Mouse (Mus musculus): Measurements from ENCODE around the gene Cops9. TPM values are rescaled to one million over a fixed set of nuclear protein-coding genes. Genes with fewer than 3 reads are reported as not detected.

The Cops9 gene
- polyA plus RNA-seq, 1 experiment from 2014 or later = 414 TPM

GRCm38 (mm10) chr1:92638736-92639135 is 3.0 kb downstream of the Cops9 start:
- no peaks in the 10 kb centered on the region for H3K9me3 ChIP-seq (ENCODE audit: control insufficient read depth, low read length)
- H3K9ac ChIP-seq (ENCODE audit: low read depth, low read length) = no peak overlapping the region
- no peak for ATAC-seq (ENCODE audit: low FRiP score, low TSS enrichment)
- WGBS = 96% methylated on average over 4 of the region's 4 CpGs
- peaks cover 36% of the 10 kb centered on the region for H3K36me3 ChIP-seq (ENCODE audit: control insufficient read depth, insufficient read depth, low read length)
- H3K4me2 ChIP-seq (replicated peaks; ENCODE audit: low read depth, low read length) = no peak overlapping the region
- no peaks in the 10 kb centered on the region for H3K27me3 ChIP-seq (ENCODE audit: control insufficient read depth, insufficient read depth, low read length)
- H3K4me1 ChIP-seq (ENCODE audit: control insufficient read depth, insufficient read depth, low read length) = peaks cover 10% of the 10 kb centered on the region; the same call in 1 of the 2 replicates
- no peak overlapping the region for H3K27ac ChIP-seq (ENCODE audit: low read depth, low read length)
- H3K4me3 ChIP-seq (ENCODE audit: low read length) = no peak overlapping the region

- Histone ChIP-seq H3K9me3 (ENCODE audit: control insufficient read depth, low read length) (no peaks in the 10 kb centered on the region), H3K27me3 (ENCODE audit: control insufficient read depth, insufficient read depth, low read length) (no peaks in the 10 kb centered on the region), H3K4me2 (replicated peaks; ENCODE audit: low read depth, low read length) (no peak overlapping the region), H3K4me3 (ENCODE audit: low read length) (no peak overlapping the region), H3K4me1 (ENCODE audit: control insufficient read depth, insufficient read depth, low read length) (peaks cover 10% of the 10 kb centered on the region; the same call in 1 of the 2 replicates), H3K27ac (ENCODE audit: low read depth, low read length) (no peak overlapping the region), H3K36me3 (ENCODE audit: control insufficient read depth, insufficient read depth, low read length) (peaks cover 36% of the 10 kb centered on the region), H3K9ac (ENCODE audit: low read depth, low read length) (no peak overlapping the region)
- WGBS = 82% methylated on average over 3 of the region's 3 CpGs
- ATAC-seq (ENCODE audit: low FRiP score, low TSS enrichment) = no peak
These were observed 3.6 kb downstream of the Cops9 start for GRCm38 (mm10) chr1:92638181-92638580.

- no peak for ATAC-seq (ENCODE audit: low FRiP score, low TSS enrichment)
- no peak overlapping the region for H3K4me3 ChIP-seq (ENCODE audit: low read length)
- H3K9ac ChIP-seq (ENCODE audit: low read depth, low read length) = no peak overlapping the region
- WGBS = 93% methylated on average over 15 of the region's 15 CpGs
- H3K4me2 ChIP-seq (replicated peaks; ENCODE audit: low read depth, low read length) = no peak overlapping the region
- no peaks in the 10 kb centered on the region for H3K27me3 ChIP-seq (ENCODE audit: control insufficient read depth, insufficient read depth, low read length)
- H3K9me3 ChIP-seq (ENCODE audit: control insufficient read depth, low read length) = no peaks in the 10 kb centered on the region
- no peak overlapping the region for H3K27ac ChIP-seq (ENCODE audit: low read depth, low read length)
- peaks cover 10% of the 10 kb centered on the region; the same call in 1 of the 2 replicates for H3K4me1 ChIP-seq (ENCODE audit: control insufficient read depth, insufficient read depth, low read length)
- H3K36me3 ChIP-seq (ENCODE audit: control insufficient read depth, insufficient read depth, low read length) = peaks cover 36% of the 10 kb centered on the region
These were observed 4.1 kb downstream of the Cops9 start for GRCm38 (mm10) chr1:92637501-92638172.

GRCm38 (mm10) chr1:92636676-92637075 is 5.1 kb downstream of the Cops9 start:
- Histone ChIP-seq H3K4me3 (ENCODE audit: low read length) (no peak overlapping the region), H3K36me3 (ENCODE audit: control insufficient read depth, insufficient read depth, low read length) (peaks cover 36% of the 10 kb centered on the region), H3K9ac (ENCODE audit: low read depth, low read length) (no peak overlapping the region), H3K27ac (ENCODE audit: low read depth, low read length) (no peak overlapping the region), H3K4me2 (replicated peaks; ENCODE audit: low read depth, low read length) (no peak overlapping the region), H3K27me3 (ENCODE audit: control insufficient read depth, insufficient read depth, low read length) (no peaks in the 10 kb centered on the region), H3K9me3 (ENCODE audit: control insufficient read depth, low read length) (no peaks in the 10 kb centered on the region), H3K4me1 (ENCODE audit: control insufficient read depth, insufficient read depth, low read length) (peaks cover 10% of the 10 kb centered on the region; the same call in 1 of the 2 replicates)
- WGBS = 92% methylated on average over 11 of the region's 11 CpGs
- ATAC-seq (ENCODE audit: low FRiP score, low TSS enrichment) = no peak

GRCm38 (mm10) chr1:92636015-92636414 is 5.8 kb downstream of the Cops9 start:
- no peak overlapping the region for H3K4me2 ChIP-seq (replicated peaks; ENCODE audit: low read depth, low read length)
- no peak for ATAC-seq (ENCODE audit: low FRiP score, low TSS enrichment)
- no peaks in the 10 kb centered on the region for H3K9me3 ChIP-seq (ENCODE audit: control insufficient read depth, low read length)
- no peak overlapping the region for H3K9ac ChIP-seq (ENCODE audit: low read depth, low read length)
- 91% methylated on average over 8 of the region's 8 CpGs for WGBS
- no peak overlapping the region for H3K4me3 ChIP-seq (ENCODE audit: low read length)
- H3K27me3 ChIP-seq (ENCODE audit: control insufficient read depth, insufficient read depth, low read length) = no peaks in the 10 kb centered on the region
- no peak overlapping the region for H3K27ac ChIP-seq (ENCODE audit: low read depth, low read length)
- peaks cover 9% of the 10 kb centered on the region; the same call in 1 of the 2 replicates for H3K4me1 ChIP-seq (ENCODE audit: control insufficient read depth, insufficient read depth, low read length)
- peaks cover 36% of the 10 kb centered on the region for H3K36me3 ChIP-seq (ENCODE audit: control insufficient read depth, insufficient read depth, low read length)

GRCm38 (mm10) chr1:92634976-92635599 is 6.7 kb downstream of the Cops9 start:
- ATAC-seq (ENCODE audit: low FRiP score, low TSS enrichment) = no peak
- 93% methylated on average over 4 of the region's 4 CpGs for WGBS
- Histone ChIP-seq H3K36me3 (ENCODE audit: control insufficient read depth, insufficient read depth, low read length) (peaks cover 36% of the 10 kb centered on the region), H3K27me3 (ENCODE audit: control insufficient read depth, insufficient read depth, low read length) (no peaks in the 10 kb centered on the region), H3K4me2 (replicated peaks; ENCODE audit: low read depth, low read length) (no peak overlapping the region), H3K4me3 (ENCODE audit: low read length) (no peak overlapping the region), H3K9ac (ENCODE audit: low read depth, low read length) (no peak overlapping the region), H3K9me3 (ENCODE audit: control insufficient read depth, low read length) (no peaks in the 10 kb centered on the region), H3K27ac (ENCODE audit: low read depth, low read length) (no peak overlapping the region), H3K4me1 (ENCODE audit: control insufficient read depth, insufficient read depth, low read length) (no peaks in the 10 kb centered on the region)

- H3K36me3 ChIP-seq (ENCODE audit: control insufficient read depth, insufficient read depth, low read length) = peaks cover 36% of the 10 kb centered on the region
- H3K4me1 ChIP-seq (ENCODE audit: control insufficient read depth, insufficient read depth, low read length) = no peaks in the 10 kb centered on the region
- no peak overlapping the region for H3K9ac ChIP-seq (ENCODE audit: low read depth, low read length)
- no peak overlapping the region for H3K4me3 ChIP-seq (ENCODE audit: low read length)
- no peaks in the 10 kb centered on the region for H3K9me3 ChIP-seq (ENCODE audit: control insufficient read depth, low read length)
- 72% methylated on average over 1 of the region's 1 CpGs for WGBS
- H3K4me2 ChIP-seq (replicated peaks; ENCODE audit: low read depth, low read length) = no peak overlapping the region
- no peak for ATAC-seq (ENCODE audit: low FRiP score, low TSS enrichment)
- no peak overlapping the region for H3K27ac ChIP-seq (ENCODE audit: low read depth, low read length)
- no peaks in the 10 kb centered on the region for H3K27me3 ChIP-seq (ENCODE audit: control insufficient read depth, insufficient read depth, low read length)
These were observed 7.2 kb downstream of the Cops9 start for GRCm38 (mm10) chr1:92634569-92634968.

GRCm38 (mm10) chr1:92633726-92634125 is 8.1 kb downstream of the Cops9 start:
- peaks cover 29% of the 10 kb centered on the region for H3K36me3 ChIP-seq (ENCODE audit: control insufficient read depth, insufficient read depth, low read length)
- no peaks in the 10 kb centered on the region for H3K27me3 ChIP-seq (ENCODE audit: control insufficient read depth, insufficient read depth, low read length)
- no peak overlapping the region for H3K9ac ChIP-seq (ENCODE audit: low read depth, low read length)
- no peak for ATAC-seq (ENCODE audit: low FRiP score, low TSS enrichment)
- H3K9me3 ChIP-seq (ENCODE audit: control insufficient read depth, low read length) = no peaks in the 10 kb centered on the region
- H3K27ac ChIP-seq (ENCODE audit: low read depth, low read length) = no peak overlapping the region
- 82% methylated on average over 8 of the region's 8 CpGs for WGBS
- H3K4me1 ChIP-seq (ENCODE audit: control insufficient read depth, insufficient read depth, low read length) = no peaks in the 10 kb centered on the region
- no peak overlapping the region for H3K4me3 ChIP-seq (ENCODE audit: low read length)
- H3K4me2 ChIP-seq (replicated peaks; ENCODE audit: low read depth, low read length) = no peak overlapping the region

GRCm38 (mm10) chr1:92632948-92633347 is 8.8 kb downstream of the Cops9 start:
- H3K27me3 ChIP-seq (ENCODE audit: control insufficient read depth, insufficient read depth, low read length) = no peaks in the 10 kb centered on the region
- no peaks in the 10 kb centered on the region for H3K4me1 ChIP-seq (ENCODE audit: control insufficient read depth, insufficient read depth, low read length)
- H3K9me3 ChIP-seq (ENCODE audit: control insufficient read depth, low read length) = no peaks in the 10 kb centered on the region
- no peak for ATAC-seq (ENCODE audit: low FRiP score, low TSS enrichment)
- H3K9ac ChIP-seq (ENCODE audit: low read depth, low read length) = no peak overlapping the region
- 68% methylated on average over 6 of the region's 6 CpGs for WGBS
- peaks cover 21% of the 10 kb centered on the region for H3K36me3 ChIP-seq (ENCODE audit: control insufficient read depth, insufficient read depth, low read length)
- H3K4me2 ChIP-seq (replicated peaks; ENCODE audit: low read depth, low read length) = no peak overlapping the region
- H3K27ac ChIP-seq (ENCODE audit: low read depth, low read length) = no peak overlapping the region
- no peak overlapping the region for H3K4me3 ChIP-seq (ENCODE audit: low read length)

Measured in kidney, embryonic 14.5 days (tissue).